Mouse (Mus musculus) heart, adult 2 months (tissue): ENCODE measurements around the gene Tulp2. TPM values are rescaled to one million over a fixed set of nuclear protein-coding genes. Genes with fewer than 3 reads are reported as not detected.

Source experiments
- DNase-seq, 2 experiments: peaks; one replicate each; pipeline ENCODE4 v3.0.0; 2021
- H3K27ac ChIP-seq: fragments of 200-600 bp; 2 replicates; pipeline ENCODE4 v1.8.1; 2022
- H3K27me3 ChIP-seq: fragments of 200-500 bp; 2 replicates; pipeline ENCODE4 v1.6.1; 2012; ENCODE audit warnings: mild to moderate bottlenecking, low read length, inconsistent platforms, mixed read lengths; ENCODE audit not compliant: control insufficient read depth, insufficient read depth
- H3K36me3 ChIP-seq: fragments of 200-500 bp; 2 replicates; pipeline ENCODE4 v1.6.1; 2012; ENCODE audit warnings: low read length, inconsistent platforms; ENCODE audit not compliant: control insufficient read depth, insufficient read depth
- H3K4me1 ChIP-seq: fragments of 200-500 bp; 2 replicates; pipeline ENCODE4 v1.6.1; 2011; ENCODE audit warnings: low read length; ENCODE audit not compliant: control insufficient read depth, insufficient read depth
- H3K4me3 ChIP-seq: fragments of 200-600 bp; 2 replicates; pipeline ENCODE4 v1.8.1; 2022
- H3K79me2 ChIP-seq: fragments of 200-500 bp; replicated peaks from 2 replicates; pipeline ENCODE4 v1.6.1; 2012; ENCODE audit warnings: mild to moderate bottlenecking, inconsistent platforms, low read length, moderate library complexity, mixed read lengths; ENCODE audit not compliant: control insufficient read depth, insufficient read depth
- H3K9ac ChIP-seq: fragments of 200-500 bp; 2 replicates; pipeline ENCODE4 v1.6.1; 2012; ENCODE audit warnings: low read depth, mild to moderate bottlenecking, control low read depth, inconsistent platforms, low read length, mixed read lengths
- CTCF ChIP-seq: fragments of 200-600 bp; IDR thresholded peaks from 2 replicates; pipeline ENCODE4 v1.8.1; 2022; ENCODE audit warnings: antibody characterized with exemption, mild to moderate bottlenecking, moderate library complexity
- EP300 ChIP-seq: fragments of 200-500 bp; IDR thresholded peaks from 2 replicates; pipeline ENCODE4 v1.6.1; 2011; ENCODE audit warnings: low read depth, low read length, control low read depth; ENCODE audit not compliant: insufficient read depth
- POLR2A ChIP-seq: fragments of 200-500 bp; IDR thresholded peaks from 2 replicates; pipeline ENCODE4 v1.6.1; 2011; ENCODE audit warnings: mild to moderate bottlenecking, low read depth, low read length, control low read depth; ENCODE audit not compliant: insufficient read depth
- WGBS: fragments of 180-500 bp; shearing (Covaris S2); methylation state at CpG from one replicate; pipeline ENCODE4 v1.1.7; 2018; 5-methylcytosine and 5-hydroxymethylcytosine counted together
- intact Hi-C: fragments of 180-260 bp; cut with DNase I; formaldehyde crosslinking; loops from one replicate; pipeline ENCODE4 v1.15.1; 2025
- polyA plus RNA-seq: library from polyadenylated mRNA; depleted of rRNA; stranded (reverse); fragments of >200 nt; gene quantifications from 2 replicates; pipeline ENCODE4 v1.2.3, GENCODE M21; 2012
- total RNA-seq, 2 experiments: library from RNA; stranded (reverse); gene quantifications; 2 replicates each; pipeline ENCODE4 v1.2.3; 2021

Tulp2 gene
- total and polyA plus RNA-seq, 3 experiments, result 0.27 TPM; not detected in 2

- H3K27ac ChIP-seq, result peak overlapping the region; percentile 82
- H3K36me3 ChIP-seq, result no peaks in the 10 kb centered on the region
- 93% methylated on average over 8 of the region's 8 CpGs for WGBS
- intact Hi-C loops, result loop anchor here (2.0 kb wide), 1 partner anchor 32 kb away; no protein-coding TSS in a partner anchor
- no peak for TF ChIP-seq CTCF
- TF ChIP-seq EP300, result no peak
- TF ChIP-seq POLR2A, result no peak
- peaks cover 4% of the 10 kb centered on the region for H3K4me1 ChIP-seq
- no peaks in the 10 kb centered on the region for H3K79me2 ChIP-seq
- H3K27me3 ChIP-seq, result no peaks in the 10 kb centered on the region
- H3K4me3 ChIP-seq, result no peak overlapping the region
- no peak for DNase-seq
- H3K9ac ChIP-seq, result no peak overlapping the region
Observed at GRCm38 (mm10) chr7:45492225-45492844, 10.7 kb downstream of the Tulp2 start.

GRCm38 (mm10) chr7:45492951-45493350, 11.3 kb downstream of the Tulp2 start:
- Histone ChIP-seq H3K4me1 (peaks cover 4% of the 10 kb centered on the region), H3K79me2 (no peaks in the 10 kb centered on the region), H3K27me3 (no peaks in the 10 kb centered on the region), H3K36me3 (no peaks in the 10 kb centered on the region), H3K27ac (peak overlapping the region; percentile 82), H3K9ac (no peak overlapping the region), H3K4me3 (no peak overlapping the region)
- peak; percentile 58; the same call in 1 of the 2 replicates for TF ChIP-seq EP300
- no peak for TF ChIP-seq POLR2A
- WGBS, result 57% methylated on average over 5 of the region's 5 CpGs
- DNase-seq, result peak; percentile 52 to 62
- intact Hi-C loops, result loop anchor here (2.0 kb wide), 1 partner anchor 32 kb away; no protein-coding TSS in a partner anchor

- no peaks in the 10 kb centered on the region for H3K79me2 ChIP-seq
- 68% methylated on average over 9 of the region's 9 CpGs for WGBS
- peak; percentile 46 to 59 for DNase-seq
- intact Hi-C loops, result loop anchor here (2.0 kb wide), 1 partner anchor 14 kb away; no protein-coding TSS in a partner anchor
- TF ChIP-seq CTCF (no peak), EP300 (no peak), POLR2A (no peak)
- H3K4me3 ChIP-seq, result no peak overlapping the region
- peak overlapping the region; percentile 82 for H3K27ac ChIP-seq
- H3K9ac ChIP-seq, result no peak overlapping the region
- H3K27me3 ChIP-seq, result no peaks in the 10 kb centered on the region
- no peaks in the 10 kb centered on the region for H3K36me3 ChIP-seq
- peaks cover 2% of the 10 kb centered on the region for H3K4me1 ChIP-seq
Observed at GRCm38 (mm10) chr7:45494548-45494947, 12.9 kb downstream of the Tulp2 start.

- no peak overlapping the region for H3K4me3 ChIP-seq
- no peaks in the 10 kb centered on the region for H3K27me3 ChIP-seq
- H3K36me3 ChIP-seq, result no peaks in the 10 kb centered on the region
- H3K79me2 ChIP-seq, result no peaks in the 10 kb centered on the region
- WGBS, result 99% methylated on average over 6 of the region's 6 CpGs
- no peak for TF ChIP-seq POLR2A
- TF ChIP-seq CTCF, result no peak
- no peak overlapping the region for H3K27ac ChIP-seq
- no peak overlapping the region for H3K9ac ChIP-seq
- intact Hi-C loops, result no loop called here
- DNase-seq, result no peak
- peaks cover under 1% of the 10 kb centered on the region; the same call in 1 of the 2 replicates for H3K4me1 ChIP-seq
Observed at GRCm38 (mm10) chr7:45498427-45498826, 16.8 kb downstream of the Tulp2 start.

- intact Hi-C loops, result no loop called here
- 88% methylated on average over 6 of the region's 6 CpGs for WGBS
- TF ChIP-seq CTCF (no peak), POLR2A (no peak), EP300 (no peak)
Observed at GRCm38 (mm10) chr7:45507583-45507982, 25.9 kb downstream of the Tulp2 start.

GRCm38 (mm10) chr7:45508561-45508960, 26.9 kb downstream of the Tulp2 start:
- DNase-seq, result no peak
- Histone ChIP-seq H3K4me3 (no peak overlapping the region), H3K36me3 (no peaks in the 10 kb centered on the region; the same call in 1 of the 2 replicates), H3K27me3 (no peaks in the 10 kb centered on the region), H3K79me2 (no peaks in the 10 kb centered on the region), H3K27ac (no peak overlapping the region), H3K9ac (no peak overlapping the region), H3K4me1 (peaks cover 3% of the 10 kb centered on the region)
- 85% methylated on average over 6 of the region's 6 CpGs for WGBS
- intact Hi-C loops, result loop anchor here (2.0 kb wide), 1 partner anchor 14 kb away; no protein-coding TSS in a partner anchor
- TF ChIP-seq EP300, result no peak

More at GRCm38 (mm10) chr7:45507583-45507982, 25.9 kb downstream of the Tulp2 start:
- Histone ChIP-seq H3K79me2 (no peaks in the 10 kb centered on the region), H3K27ac (no peak overlapping the region), H3K4me1 (peaks cover 3% of the 10 kb centered on the region), H3K36me3 (no peaks in the 10 kb centered on the region; the same call in 1 of the 2 replicates), H3K27me3 (no peaks in the 10 kb centered on the region), H3K4me3 (no peak overlapping the region), H3K9ac (no peak overlapping the region)
- DNase-seq, result no peak
